Mouse (Mus musculus) thymus, postnatal 4 days (tissue): ENCODE measurements at regions not wholly inside any gene's neighbourhood (a gene's known extent, or its start where the extent isn't known, plus 50 kb on each side); places are given as distances from the start of the nearest gene placed in this dataset.

ENCODE experiments used
- DNase-seq: peaks from one replicate; pipeline ENCODE4 v3.0.0; 2021

DNA sequence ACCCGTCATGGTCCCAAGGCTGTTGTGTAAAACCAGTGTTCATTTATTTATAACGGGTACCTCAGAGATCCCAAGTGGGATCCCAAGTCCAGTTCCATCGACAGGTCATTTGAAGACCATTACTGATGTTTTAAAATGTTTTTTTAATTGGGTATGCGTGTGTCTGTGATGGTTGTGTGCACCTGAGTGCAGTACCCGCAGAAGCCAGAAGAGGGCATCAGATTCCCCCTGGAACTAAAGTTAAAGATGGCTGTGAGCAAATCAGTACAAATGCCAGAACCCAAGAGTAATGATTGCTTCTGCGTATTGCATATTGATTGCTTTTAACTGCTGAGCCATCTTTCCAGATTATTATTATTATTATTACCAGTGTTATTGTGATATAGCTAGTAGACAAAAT lies 169.7 kb upstream of the Srrm4 start:
- peak; percentile 10 for DNase-seq

DNA sequence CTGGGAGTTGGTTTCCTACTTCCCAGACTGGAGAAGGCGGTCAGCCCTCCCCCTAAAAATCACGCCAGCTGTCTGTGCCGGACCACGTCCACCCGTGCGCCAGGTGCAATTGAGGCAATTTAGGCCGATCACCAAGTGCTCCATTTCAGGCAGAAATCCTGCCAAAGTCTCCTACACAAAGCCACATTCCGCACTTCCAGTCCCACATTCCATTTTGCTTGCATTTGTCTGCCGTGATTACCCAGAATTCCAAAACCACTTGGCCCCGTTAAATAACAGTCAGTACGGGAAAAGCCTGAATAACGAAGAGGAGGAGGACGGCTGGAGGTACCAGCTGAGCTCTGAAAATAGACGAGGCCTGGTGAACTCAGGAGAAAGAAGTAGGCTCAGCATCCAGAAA lies 167.1 kb upstream of the Srrm4 start:
- DNase-seq = no peak

DNA sequence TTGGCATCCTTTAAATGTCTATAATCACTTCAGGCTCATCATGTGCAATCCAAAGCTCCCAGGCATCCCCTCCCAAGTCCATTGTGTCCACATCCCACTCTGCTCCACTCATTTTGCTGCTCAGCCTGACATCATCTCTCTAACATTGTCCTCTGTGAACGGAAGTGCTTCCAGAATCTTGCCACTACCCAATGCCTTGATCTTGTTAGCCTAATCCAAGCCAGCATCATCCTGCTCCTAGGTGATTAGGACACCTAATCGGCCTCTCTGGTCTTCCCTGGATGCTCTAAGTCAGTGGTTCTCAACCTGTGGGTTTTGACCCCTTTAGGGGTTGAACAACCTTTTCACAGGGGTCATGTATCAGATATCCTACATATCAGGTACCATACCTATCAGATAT lies 161.3 kb upstream of the Srrm4 start:
- DNase-seq = no peak

DNA sequence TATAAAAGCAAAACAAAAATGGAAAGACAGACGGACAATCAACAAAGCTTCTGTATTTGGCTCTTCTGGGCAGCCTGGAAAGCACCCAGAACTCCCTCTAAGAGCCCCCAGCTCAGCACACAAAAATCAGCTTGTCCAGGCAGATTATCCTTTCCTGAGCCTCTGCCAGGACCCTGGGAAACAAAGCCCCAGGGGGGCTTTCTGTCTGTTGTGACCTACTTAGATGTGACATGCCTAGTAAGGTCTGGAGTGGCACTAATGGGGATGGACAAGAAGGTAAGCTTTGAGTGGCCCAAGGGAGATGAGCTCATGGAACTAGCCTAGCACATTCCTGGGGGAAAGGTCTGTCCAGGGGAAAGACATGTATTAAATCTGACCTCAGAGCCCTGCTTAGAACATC lies 160.5 kb upstream of the Srrm4 start:
- DNase-seq = no peak

DNA sequence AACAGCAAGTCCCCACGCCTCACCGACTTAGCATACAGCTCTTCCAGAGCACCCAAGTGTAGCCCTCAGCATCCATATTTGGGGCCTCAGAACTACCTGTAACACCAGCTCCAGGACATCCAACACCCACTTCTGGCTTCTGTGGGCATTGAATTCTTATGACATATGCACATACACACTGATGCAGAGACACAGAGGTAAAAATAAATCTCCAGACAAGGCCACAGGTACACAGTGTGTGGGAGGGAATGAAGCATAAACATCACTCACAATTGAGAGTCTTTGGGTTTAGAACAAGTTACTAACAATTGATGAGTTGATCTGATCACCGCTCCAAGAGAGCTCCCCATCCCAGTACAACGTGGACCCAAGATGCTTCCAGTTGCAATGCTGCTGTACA lies 154.2 kb upstream of the Srrm4 start:
- no peak for DNase-seq

DNA sequence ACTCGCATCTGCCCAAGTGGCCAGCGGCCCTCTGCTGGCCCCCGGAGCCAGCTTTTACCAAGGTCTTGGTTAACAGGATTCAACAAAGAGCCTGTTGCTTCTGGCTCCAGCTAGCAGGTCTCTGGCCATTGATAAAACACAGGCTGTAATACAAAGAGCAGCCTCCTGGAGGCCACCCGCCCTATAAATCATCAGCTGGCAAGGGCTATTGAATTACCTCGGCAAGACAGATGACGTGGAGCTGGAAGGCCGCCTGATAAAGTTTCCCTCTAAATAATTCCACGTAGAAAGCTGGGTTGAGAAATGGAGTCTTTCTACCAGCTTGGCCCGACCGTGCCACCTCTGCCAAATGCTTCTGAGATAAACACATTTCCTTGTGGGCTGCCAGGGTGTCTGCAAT lies 152.8 kb upstream of the Srrm4 start:
- no peak for DNase-seq

DNA sequence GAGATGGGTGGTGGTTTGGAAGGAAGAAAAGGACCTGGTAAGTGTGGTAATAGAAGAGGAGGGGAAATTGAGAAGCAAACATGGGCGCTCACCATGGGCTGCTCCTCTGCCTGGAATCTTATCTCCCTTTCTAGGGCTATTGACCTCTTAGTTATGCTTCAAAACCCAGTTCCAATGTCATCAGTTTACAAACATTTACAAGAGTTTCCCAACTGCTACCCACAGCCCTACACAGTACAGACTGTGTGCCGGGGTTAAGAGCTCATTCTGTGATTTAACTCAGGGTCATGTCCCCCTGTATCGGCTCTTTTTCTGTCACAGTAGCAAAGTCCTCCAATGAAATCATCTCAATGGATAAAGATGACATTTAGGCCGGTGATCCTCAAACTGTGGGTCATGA lies 144.0 kb upstream of the Srrm4 start:
- DNase-seq = no peak

DNA sequence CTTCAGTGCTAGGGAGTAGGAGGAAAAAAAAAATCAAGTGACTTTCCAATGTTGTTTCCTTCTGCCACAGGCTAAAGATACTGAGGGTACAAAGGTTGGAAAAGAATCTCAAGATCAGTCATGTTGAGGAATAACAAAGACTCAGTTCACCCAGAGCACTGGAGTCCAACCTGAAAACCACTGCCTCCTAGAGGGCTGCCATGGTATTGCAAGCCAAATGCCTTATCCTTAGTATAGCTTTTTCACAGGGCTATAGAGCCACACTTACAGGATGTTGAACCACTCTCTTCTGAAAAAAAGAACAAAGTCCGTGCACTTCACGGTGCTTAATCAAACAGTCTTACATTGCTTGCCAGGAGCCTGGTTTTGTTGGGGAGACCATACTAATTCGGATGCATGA lies 139.9 kb upstream of the Srrm4 start:
- DNase-seq = no peak

DNA sequence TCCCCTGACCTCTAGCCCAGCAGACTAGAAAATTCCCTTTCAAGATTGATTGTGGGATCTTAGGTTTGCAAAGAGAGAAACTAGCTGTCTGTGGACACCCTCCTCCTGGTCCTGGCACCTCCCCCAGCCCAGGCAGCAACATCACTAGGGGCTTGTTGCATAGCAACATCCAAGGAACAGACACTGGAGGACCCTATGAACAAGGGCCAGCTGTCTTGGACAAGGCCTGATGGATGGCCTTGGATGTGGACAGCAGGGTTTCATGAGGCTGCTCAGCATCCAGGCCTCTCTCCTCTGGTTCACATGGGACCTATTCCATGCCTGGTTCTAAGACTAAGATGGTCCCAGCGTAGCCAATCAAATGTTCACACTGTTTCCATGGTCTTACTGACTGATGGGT lies 127.6 kb upstream of the Srrm4 start:
- no peak for DNase-seq

DNA sequence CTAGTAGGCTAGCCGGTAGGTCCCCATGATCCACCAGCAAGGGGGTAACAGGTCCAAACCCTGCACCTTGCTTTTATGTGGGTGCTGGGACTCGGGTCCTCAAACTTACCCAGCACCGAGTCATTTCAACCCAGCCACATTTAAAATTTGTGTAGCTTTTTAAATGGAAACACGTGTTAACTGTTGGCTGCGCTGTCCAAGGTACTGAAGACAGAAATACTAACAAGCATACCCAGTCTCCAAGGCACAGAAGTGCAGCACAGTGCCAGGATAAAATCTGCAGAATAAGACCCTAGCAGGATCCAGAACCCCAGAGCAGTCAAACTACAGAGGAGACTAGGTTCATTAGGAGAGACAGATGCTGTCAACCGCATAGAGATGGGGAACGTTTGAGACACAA lies 122.6 kb upstream of the Srrm4 start:
- no peak for DNase-seq

DNA sequence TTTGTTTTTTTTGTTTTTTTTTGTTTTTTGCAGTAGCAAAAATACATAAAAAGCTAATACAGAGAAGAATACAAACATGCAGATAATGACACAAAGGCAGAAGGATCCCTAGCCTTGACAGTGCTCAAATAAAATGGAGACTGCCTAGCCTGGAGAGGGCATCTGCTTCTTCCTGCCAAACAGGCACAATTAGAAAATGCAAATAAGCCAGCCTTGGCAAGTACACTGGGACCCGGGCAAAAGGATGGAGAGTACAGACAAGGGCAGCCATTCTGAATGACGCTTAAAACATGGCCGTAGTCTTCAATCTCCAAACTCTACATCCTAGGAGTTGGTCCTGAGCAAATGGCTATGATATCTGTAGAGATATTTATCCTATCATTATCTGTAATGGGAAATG lies 120.4 kb upstream of the Srrm4 start:
- DNase-seq = no peak

DNA sequence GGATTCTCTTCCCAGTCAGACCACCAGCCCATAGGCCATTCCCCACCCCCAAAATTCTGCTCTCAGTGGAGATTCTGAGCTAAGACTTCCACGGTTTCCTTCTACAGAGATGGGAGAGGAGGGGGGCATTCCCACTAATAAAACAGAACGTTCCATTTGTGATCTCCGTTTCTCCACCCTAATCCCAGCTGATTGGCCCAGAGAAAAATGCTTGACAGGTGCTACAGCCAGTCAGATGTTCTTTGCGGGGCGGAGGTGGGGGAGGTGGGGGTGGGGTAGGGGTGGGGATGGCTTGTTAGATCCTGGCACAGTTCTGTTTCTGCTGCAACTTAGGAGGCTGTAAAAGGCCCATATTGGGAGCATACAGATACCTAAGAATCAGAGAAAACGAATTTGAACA lies 116.9 kb upstream of the Srrm4 start:
- DNase-seq = no peak

DNA sequence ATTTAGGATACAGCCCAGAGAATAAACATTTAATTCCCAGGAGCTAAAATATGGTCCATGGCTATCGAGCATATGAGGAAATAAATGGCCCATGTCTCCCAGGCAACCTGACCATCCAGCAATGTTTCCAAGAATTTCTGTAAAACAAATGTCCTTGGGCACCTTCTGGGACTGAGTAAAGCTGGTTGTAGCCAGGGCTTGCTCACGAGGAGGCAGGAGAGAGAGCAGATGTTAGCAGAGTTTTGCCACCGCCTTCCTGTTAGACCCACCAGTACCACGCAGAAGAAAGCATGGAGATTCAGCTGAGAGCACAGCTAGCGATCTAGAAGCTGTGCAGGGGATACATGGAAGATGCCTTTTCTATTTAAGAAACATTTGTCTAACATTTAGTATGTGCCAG lies 70.8 kb upstream of the Srrm4 start:
- DNase-seq = no peak

DNA sequence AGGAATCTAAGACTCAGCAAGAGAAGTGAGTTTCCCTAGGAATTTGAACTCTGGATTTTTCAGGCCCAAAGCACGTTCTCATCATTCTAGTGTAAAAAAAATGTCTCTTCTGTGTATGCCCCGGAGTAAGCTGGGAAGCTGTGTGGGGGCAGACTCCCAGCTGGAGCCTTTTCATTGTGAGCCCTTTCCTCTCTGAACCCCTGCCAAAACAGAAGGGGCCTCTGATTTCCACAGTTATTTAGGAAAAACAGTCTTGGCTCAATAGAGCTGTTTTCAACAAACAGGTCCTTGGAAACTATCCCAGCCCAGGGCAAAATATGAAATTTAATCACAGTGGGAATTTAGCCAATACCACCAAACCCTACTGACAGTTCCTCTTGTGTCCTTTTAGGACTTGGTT lies 70.2 kb upstream of the Srrm4 start:
- DNase-seq = no peak

DNA sequence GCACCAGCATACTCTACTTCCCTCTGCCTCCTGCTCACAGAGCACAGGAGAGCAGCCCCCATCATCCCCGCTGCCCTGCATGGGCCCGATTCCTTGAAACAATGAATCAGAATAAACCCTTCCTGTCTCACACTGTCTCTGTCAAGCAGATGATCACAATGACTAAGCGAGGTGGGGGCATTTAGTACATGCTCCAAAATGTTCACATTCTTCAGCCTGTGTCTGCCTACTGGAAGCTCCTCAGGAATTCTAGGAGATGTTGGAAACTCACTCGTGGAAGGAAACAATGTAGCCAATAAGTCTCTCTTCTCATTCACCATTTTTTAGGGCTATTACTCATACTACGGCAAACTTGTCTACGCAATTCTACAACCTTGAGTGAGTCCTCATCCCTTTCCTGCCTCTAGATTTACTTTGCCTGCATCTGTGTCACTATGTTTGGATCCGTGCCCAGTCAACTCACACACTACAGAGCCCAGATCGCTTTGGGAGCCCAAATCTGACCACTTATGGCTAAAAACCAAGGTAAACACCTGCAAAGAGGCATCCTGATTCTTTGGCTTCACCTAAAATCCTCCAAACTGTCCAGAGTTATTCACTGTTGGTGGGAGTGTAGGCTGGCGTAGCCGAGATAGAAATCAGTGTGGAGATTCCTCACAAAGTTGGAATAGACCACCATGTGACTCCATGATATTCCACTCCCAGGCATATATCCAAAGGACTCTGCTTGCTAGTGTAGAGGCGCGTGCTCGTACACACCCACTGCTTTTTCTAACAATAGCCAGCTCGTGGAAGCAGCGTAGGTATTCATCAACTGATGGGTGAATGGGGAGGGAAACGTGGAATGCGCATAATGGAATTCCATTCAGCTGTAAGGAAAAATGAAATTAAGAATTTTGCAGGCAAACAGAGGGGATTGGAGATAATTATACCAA lies 63.1 kb upstream of the Srrm4 start:
- DNase-seq = no peak
